Mouse (Mus musculus) liver, adult (tissue): ENCODE data around the gene Phldb2.
A peak's percentile ranks its signal among the peaks of the same experiment; 100 is the strongest.

Experiments used
- GATA4 ChIP-seq: IDR thresholded peaks from 2 replicates; pipeline ENCODE4 v1.6.1; 2014; ENCODE audit warnings: mild to moderate bottlenecking, low read length; ENCODE audit not compliant: insufficient replicate concordance

Phldb2 gene

DNA sequence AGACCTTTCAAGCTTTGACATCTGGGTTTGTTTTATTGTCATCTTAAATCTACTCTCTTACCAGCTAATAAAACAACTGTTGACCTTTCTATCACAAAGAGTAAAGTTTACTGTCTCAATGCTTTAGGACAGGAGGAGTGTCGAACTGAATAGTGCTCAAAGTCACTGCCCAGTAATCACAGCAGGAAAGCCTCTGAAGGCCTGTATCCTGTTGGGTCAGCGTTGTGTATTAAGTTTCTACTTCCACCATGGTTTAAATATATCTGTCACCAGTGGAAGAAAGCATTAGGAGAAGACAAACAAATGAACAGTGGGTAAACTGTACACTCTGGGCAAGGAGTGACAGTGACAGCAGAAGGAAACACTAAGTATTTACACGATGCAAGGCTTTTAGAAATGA lies 148.7 kb downstream of the Phldb2 start:
- no peak for TF ChIP-seq GATA4

DNA sequence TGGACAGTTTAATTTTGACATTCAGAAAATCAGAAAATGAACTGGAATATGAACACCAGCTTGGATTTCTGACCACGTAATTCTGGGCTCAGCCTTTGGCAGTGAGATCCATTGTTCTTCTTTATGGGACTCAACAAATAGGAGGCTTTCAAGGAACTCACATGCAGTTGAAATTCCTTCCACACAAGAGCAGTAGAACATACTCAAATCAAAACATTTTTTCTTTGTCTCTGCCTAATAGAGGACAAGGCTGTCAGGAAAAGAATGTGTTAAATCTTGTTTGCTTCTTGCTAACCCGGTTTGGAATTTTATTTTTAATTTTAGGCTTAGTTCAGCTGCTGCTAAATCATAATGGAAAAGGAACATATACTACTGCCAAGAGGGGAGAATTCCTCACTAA lies 153.0 kb downstream of the Phldb2 start:
- TF ChIP-seq GATA4, result no peak

DNA sequence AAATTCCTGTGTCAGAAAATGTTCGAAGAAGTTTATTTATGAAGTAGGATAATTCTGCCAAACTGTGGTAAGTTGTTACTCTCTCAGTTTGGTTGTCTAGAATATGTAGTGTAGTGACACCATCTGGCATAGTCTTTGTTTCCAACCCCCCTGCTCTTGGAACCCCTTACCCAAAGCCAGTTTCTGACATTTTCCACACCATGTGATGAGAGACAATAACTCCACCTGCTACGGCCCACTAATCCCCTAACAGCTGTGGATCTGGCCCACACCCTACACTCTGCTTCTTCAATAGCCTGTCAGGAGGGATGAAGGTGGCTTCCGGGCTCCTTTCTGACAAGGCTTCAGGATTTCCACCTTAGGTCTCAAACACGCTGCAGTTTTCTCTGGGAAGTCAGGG lies 154.2 kb downstream of the Phldb2 start:
- no peak for TF ChIP-seq GATA4

DNA sequence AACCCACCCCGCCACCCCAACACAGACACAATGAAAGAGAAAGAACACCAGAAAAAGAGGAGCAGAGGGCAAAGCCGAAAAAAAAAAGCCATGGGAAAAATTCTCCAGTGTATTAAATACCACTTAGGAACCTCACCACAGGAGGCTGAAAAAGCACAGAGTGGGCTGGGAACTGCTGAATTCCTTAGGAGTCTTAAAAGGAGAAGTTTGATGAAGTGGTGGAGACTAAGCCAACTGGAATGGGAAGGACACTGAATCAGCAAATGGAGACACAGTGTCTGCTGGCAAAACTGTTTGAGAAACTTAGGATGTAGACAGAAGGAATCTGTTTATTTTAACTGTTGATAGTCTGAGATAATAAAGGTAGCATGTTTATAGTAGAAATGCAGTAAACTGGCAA lies 154.8 kb downstream of the Phldb2 start:
- no peak for TF ChIP-seq GATA4

DNA sequence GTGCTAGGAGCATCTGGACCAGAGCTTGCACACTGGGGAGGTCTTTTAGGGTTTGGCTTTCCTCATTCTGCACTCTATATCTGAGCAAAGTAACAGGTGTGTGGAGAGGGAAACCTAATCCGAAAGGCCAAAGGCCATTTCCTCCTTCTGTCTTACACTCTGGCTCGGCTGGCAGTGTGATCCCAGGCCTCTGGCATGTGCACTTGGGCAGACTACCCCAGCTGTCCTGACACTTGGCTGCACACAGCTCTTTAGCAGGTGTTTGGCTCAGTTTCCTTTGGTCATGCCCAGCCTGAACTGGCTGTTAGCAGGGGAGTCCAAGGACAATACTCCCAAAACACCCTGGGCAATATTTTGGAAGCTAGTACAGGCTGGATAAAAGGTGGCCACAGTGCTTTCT lies 156.6 kb downstream of the Phldb2 start:
- TF ChIP-seq GATA4, result peak; percentile 6; the same call in 1 of the 2 replicates

DNA sequence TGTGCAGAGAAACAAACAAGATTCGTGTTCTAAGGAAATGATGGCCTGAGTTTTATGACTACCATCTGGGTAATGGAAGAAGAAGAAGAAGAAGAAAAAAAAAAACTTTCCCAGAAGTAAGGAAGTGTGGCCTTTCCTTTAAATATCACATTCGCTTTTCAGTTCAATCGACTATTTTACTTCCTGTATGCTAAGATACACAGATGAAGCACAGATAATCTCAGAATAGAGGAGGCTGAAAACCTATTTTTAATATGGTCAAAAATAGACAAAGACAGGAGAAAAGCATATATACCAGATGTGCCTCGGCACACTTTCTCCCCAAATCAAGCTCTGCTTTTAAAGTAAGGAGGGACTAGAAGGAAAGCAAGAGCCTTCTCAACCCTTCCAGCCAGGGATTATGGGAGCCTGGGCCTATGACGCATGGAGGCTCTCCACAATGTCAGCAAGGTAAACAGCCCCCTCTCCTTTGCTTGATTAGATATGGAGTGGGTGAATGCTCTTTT lies 158.2 kb downstream of the Phldb2 start:
- no peak for TF ChIP-seq GATA4

DNA sequence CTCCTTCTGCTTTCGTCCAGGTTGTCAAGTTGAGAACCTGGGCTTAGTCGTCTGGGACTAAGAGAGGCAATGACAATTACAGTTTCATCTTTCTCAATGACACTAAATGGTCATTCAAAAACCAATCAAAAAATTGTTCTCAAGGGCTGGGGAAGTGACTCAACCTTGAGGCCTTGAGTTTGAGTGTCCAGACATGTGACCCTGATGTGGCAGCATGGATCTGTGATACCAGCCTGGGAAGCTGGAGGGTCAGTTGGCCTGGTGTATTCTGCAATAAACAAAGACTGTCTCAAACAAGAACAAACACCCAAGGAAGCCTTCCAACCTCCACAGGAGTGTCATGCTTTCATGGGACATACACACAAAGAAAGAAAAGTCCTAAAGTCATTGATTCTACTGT lies 160.6 kb downstream of the Phldb2 start:
- TF ChIP-seq GATA4, result no peak

DNA sequence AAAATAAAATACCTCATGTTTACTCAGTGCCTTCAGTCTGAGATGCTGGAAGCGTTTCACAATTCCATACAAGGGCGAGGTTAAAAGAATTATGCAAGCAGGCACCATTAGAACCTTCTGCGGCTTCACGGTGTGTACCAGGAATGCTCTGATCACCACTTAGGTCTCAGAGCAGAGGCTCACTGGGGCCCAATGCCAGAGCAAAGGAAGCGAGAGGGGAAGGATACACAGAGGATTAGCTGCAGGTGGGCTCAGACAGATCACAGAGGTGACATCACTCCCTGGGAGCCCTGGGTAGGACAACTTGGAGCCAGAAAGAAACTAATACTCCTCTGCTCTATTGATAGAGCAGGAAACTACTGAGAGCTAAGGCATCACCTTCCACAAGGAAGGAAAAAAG lies 162.1 kb downstream of the Phldb2 start:
- TF ChIP-seq GATA4, result no peak

DNA sequence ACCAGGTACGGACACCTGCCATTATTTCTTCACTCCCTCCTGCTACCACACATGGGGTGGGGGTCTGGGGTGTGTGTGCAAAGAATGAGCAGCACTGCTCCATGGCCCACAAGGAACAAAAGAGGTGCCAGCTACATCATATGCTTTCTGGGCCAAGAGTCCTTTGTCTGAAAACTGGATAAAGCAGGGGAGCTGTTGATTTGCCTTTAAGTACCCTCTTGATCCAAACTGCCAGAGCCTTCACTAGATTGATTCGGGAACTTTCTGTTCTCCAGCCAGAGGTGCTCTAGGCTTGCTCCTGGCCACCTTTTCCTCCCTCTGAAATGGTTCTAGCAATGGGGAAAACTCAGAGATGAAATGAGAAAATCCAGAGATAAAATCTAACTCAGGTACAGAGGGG lies 164.1 kb downstream of the Phldb2 start:
- no peak for TF ChIP-seq GATA4

DNA sequence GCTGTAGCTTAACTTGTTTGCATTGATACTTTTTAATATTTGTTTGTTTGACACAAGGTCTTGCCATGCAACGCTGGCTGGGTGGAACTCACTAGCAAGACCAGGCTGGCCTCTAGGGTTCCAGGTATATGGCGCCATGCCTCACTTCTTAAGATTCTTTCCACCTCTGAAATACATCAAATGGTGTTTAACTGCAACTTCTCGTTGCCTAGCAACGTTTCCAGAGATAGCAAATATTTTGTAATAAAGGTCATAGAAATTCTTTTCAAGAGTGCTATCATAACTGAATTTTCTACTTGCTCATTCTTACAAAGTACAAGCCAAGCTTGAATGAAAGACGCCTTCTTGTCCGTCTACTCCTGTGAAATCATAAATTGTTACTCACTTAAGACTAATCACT lies 165.7 kb downstream of the Phldb2 start:
- TF ChIP-seq GATA4, result no peak

DNA sequence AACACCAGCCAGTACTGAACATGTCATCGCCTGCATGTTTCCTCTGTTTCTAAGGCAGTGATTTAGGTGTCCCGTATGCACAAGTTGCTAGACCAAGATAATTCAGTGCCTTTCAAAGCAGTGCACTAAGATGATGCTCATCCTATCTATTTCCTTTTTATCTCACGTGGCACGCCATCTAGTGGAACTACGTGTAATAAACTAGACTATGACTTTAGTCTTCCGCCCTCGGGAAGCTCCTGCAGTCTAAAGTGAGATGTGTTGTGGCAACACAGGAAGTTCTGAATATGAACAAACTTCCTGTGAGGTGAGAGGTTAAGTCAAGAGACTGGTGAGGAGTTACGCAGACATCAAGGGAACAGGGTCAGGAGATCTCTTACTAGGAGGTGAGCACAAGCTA lies 166.8 kb downstream of the Phldb2 start:
- peak; percentile 60; the same call in 1 of the 2 replicates for TF ChIP-seq GATA4

DNA sequence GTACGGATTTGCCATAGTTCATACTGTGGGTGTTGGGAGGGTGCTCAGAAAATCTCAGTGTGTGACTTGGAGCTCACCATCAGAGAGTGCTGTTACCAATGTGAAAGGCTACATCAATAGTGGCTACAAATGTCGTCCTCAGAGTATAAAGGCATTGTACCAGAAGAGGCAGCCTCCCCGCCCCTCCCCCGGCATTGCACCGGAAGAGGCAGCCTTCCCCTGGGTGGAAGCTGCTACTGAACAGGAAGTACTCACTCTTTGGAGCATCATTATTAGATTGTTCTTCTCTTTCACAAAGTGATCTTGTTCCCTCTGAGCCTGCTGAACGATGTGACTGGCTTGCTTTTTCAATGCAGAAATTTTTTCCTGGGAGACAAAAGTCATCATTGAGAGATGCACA lies 173.4 kb downstream of the Phldb2 start:
- no peak for TF ChIP-seq GATA4

DNA sequence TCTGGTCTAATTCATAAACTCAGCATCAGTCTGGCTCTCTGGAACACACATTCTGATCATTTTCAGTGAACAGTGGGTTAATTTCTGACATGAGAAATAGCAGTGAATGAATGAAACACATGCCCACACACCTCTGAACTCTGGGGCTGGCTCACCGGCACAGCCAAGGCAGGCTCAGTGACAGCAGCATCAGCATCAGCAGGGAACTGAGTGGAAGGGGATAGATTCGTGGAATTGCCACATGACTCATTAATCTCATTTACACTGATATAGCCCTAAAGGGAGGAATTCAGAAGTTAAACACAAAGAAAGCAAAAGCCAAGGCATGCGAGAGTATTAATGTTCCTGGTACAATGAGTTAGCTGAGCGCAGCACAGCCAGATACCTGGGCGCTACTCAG lies 178.6 kb downstream of the Phldb2 start:
- TF ChIP-seq GATA4, result no peak

DNA sequence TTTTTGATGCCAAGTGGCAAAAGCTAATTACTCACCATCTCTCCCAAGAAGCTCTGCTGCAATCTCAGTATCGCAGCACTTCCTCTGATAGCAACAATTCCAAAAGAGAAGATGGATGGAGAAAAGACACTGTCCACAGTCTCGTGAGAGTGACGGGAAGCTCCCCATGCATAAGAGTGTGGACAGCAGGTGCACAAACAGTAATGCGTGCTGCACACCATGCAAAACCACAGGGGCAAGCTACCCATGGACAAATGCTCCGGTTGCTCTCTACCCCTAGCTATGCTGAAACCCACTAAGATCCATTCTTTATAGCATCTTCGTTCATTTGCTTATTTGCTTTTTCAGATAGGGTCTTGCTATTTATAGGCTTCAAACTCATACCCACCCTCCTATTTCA lies 182.5 kb downstream of the Phldb2 start:
- no peak for TF ChIP-seq GATA4

DNA sequence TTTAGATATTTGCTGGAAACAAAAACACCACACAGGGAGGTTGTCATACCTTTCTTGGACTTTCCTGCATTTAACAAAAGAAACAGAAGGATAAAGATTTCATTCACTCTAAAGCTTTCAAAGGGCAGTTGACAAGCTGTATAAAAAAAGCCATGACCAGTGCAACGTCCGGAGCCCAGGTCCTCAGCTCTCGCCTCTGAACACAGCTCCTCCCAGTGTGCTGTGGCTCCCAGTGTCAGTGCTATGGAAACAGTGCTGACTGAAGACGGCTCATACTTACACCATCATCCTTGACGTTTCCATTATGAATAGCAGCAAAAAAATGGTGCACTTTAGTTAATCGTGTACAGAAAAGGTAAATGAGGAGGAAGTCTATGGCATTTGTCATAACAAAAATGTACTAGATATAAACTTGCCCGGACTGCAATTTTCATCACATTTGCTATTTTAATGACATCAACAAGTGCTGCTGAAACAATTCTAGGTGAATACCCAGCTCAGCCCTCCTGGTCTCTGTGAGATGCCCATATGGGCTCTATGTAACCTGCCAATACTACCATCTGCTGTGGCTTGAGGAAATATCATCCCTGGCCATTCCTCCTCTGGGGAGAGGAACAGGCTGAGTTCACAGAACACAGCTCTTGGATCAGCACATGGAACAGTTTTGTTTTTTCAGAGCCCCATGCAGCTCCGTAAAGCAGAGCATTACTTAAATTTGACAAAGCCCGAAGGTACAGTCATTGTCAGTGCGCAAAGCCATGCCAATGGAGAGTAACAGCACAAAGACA lies 185.4 kb downstream of the Phldb2 start:
- no peak for TF ChIP-seq GATA4

DNA sequence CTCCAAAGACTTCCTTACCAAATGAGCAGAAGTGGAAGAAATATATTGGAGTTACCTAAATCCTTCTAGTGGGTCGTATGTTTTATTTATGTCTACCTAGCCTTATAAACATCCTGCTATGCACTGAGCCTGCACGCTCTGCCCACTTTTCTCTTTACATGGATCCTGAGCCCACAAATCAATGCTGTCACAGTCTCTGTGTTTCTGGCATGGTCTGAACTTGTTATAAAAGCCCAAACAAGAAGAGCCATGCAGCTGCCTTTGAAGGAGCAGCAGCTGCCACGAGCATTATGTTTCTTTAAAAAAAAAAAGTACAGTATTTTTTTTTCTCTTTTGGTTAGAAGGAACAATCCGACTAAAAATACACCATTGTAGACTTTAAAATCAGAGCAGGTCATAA lies 186.0 kb downstream of the Phldb2 start:
- TF ChIP-seq GATA4, result no peak
